Mouse (Mus musculus) C2C12 (cell line): Measurements from ENCODE around the gene Pi4ka. TPM values are rescaled to one million over a fixed set of nuclear protein-coding genes. Genes with fewer than 3 reads are reported as not detected.

Experiments
- H3K27me3 ChIP-seq: one replicate; pipeline ENCODE4 v1.6.1; 2011; ENCODE audit not compliant: control insufficient read depth, insufficient read depth, insufficient read length
- H3K36me3 ChIP-seq: one replicate; pipeline ENCODE4 v1.6.1; 2011; ENCODE audit not compliant: control insufficient read depth, insufficient read depth
- H3K4me3 ChIP-seq: one replicate; pipeline ENCODE4 v1.5.1; 2011; ENCODE audit warnings: mild to moderate bottlenecking, control low read depth; ENCODE audit not compliant: poor library complexity, insufficient read depth, severe bottlenecking
- H3K79me2 ChIP-seq: one replicate; pipeline ENCODE4 v1.6.1; 2011; ENCODE audit not compliant: control insufficient read depth, insufficient read depth
- H3K79me3 ChIP-seq: one replicate; pipeline ENCODE4 v1.6.1; 2011; ENCODE audit warnings: low read depth, control low read depth
- H3ac ChIP-seq: one replicate; pipeline ENCODE3; 2011; ENCODE audit warnings: low read depth; ENCODE audit not compliant: control insufficient read depth, insufficient read length
- CEBPB ChIP-seq: IDR thresholded peaks from one replicate; pipeline ENCODE4 v1.6.1; 2011; ENCODE audit warnings: low read depth, mild to moderate bottlenecking, control low read depth, moderate library complexity
- CTCF ChIP-seq: IDR thresholded peaks from one replicate; pipeline ENCODE4 v1.5.1; 2011; ENCODE audit not compliant: control insufficient read depth, insufficient read depth, insufficient read length
- FOSL1 ChIP-seq: IDR thresholded peaks from one replicate; pipeline ENCODE4 v1.8.0; 2011; ENCODE audit warnings: mild to moderate bottlenecking, low read length; ENCODE audit not compliant: poor library complexity, insufficient read depth, severe bottlenecking
- MAX ChIP-seq: IDR thresholded peaks from one replicate; pipeline ENCODE4 v1.6.1; 2011; ENCODE audit warnings: mild to moderate bottlenecking, control low read depth
- MYOD1 ChIP-seq: IDR thresholded peaks from one replicate; pipeline ENCODE4 v1.6.1; 2011; ENCODE audit warnings: low read depth; ENCODE audit not compliant: control insufficient read depth, insufficient read length
- MYOG ChIP-seq: IDR thresholded peaks from one replicate; pipeline ENCODE4 v1.6.1; 2011; ENCODE audit not compliant: control insufficient read depth, insufficient read length; ENCODE audit errors: extremely low read depth
- USF1 ChIP-seq: IDR thresholded peaks from one replicate; pipeline ENCODE4 v1.6.1; 2011; ENCODE audit warnings: low read depth, mild to moderate bottlenecking, control low read depth, moderate library complexity
- polyA plus RNA-seq: library from polyadenylated mRNA; unstranded; fragments of >200 nt; fragmentation: generic; extraction: Trizol; gene quantifications from one replicate; pipeline ENCODE4 v1.2.1, GENCODE M21; 2012; ENCODE audit warnings: missing spikeins

Gene Pi4ka
- polyA plus RNA-seq, 1 experiment = 39.5 TPM

DNA sequence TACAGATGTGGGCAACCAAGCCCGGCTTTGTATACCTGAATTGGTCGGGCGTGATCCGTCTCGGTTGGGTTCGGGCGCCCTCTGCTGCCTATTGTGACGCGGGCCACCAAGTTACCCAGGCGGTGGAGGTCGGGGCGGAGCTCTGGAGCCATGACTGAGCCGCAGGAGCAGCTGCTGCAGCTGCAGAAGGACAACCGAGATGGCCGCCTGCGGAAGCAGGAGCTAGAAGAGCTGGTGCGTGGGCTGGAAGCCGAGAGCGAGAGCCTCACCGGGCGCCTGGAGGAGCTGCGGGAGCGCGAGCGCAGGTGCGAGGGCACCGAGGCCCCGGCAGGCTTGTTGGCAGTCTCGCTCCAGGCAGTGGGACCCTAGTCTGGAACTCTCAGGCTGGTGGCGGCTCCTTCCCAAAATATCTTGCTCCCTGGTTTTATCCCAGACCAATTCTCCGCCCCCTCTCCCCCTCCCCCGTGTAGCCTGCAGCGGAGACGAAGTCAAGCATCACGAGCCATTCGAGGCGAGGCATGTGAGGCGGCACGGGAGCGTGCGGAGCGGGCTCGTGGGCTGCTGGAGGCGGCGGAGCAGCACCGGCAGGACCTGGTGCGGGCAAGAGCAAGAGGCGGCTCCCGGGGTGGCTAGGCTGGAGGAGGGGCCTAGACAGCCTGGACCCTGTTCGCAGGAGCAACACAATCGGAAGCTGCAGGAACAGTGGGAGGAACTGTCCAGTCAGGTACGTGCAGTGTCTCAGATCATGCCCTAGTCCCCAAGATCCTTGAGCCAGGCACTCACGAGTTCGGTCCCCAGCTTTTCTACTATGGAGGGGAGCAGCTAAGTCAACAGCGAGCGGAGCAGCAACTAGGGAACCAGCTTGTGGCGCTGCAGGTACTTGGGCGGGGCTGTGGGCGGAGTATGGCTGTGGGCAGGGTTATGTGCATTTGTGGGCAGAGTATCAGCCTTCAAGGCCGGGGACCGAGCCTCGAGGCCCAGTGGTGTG is 129.7 kb downstream of the Pi4ka start:
- Histone ChIP-seq H3ac (peak overlapping the region; percentile 72), H3K79me3 (no peaks in the 10 kb centered on the region), H3K4me3 (peak overlapping the region; percentile 25), H3K36me3 (no peaks in the 10 kb centered on the region), H3K79me2 (no peaks in the 10 kb centered on the region), H3K27me3 (no peaks in the 10 kb centered on the region)
- TF ChIP-seq MYOG (no peak), MYOD1 (peak; percentile 45), MAX (no peak), CTCF (peak; percentile 93), FOSL1 (no peak), CEBPB (no peak), USF1 (no peak)

DNA sequence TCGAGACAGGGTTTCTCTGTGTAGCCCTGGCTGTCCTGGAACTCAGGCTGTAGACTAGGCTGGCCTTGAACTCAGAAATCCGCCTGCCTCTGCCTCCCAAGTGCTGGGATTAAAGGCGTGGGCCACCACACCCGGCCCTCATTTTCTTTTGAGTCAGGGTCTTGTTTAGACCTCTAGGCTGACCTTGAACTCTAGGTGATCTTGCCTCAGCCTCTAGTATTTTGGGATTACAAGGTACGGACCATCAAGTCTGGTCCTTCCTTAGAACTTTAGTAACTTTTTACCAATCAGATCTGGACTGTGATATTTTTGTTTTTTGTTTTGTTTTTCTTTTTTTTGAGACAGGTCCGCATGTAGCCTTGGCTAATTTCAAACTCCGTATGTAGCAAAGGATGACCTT is 130.4 kb downstream of the Pi4ka start, which contains the start of gene Tmem191c:
Gene Tmem191c, plus strand, starts transcription at position 357 of the 400 bp plus-strand sequence.
- H3K79me2 ChIP-seq = no peaks in the 10 kb centered on the region
- H3K4me3 ChIP-seq = peak within 1 kb of the TSS; percentile 25
- no peaks in the 10 kb centered on the region for H3K79me3 ChIP-seq
- H3K36me3 ChIP-seq = no peaks in the 10 kb centered on the region
- no peak for TF ChIP-seq CEBPB
- no peak for TF ChIP-seq FOSL1
- TF ChIP-seq MYOG = no peak
- TF ChIP-seq USF1 = no peak
- no peak for TF ChIP-seq CTCF
- no peak for TF ChIP-seq MAX
- no peak for TF ChIP-seq MYOD1
- no peaks in the 10 kb centered on the region for H3K27me3 ChIP-seq
- peak within 1 kb of the TSS; percentile 72 for H3ac ChIP-seq

DNA sequence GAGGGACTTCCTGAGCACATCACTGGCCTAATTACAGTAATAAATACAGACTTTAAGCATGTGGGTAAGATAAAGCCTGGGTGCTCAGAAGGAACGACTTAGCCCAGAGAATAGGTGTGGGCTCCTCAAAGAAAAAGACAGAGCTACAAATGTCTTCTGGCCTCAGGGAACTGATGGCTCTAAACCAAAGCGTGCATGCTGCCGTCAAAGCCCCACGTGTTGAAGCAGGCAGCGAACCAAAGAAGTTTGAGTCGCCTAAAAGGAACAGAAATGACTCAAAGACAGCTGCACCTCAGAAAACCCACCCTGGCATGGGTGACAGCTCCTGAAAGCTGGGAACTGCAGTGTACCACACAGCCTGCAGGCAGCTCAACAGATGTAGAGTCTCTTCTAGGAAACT is 134.3 kb downstream of the Pi4ka start:
- no peak for TF ChIP-seq CEBPB
- no peak for TF ChIP-seq MAX
- TF ChIP-seq MYOG = no peak
- no peak for TF ChIP-seq MYOD1
- TF ChIP-seq FOSL1 = no peak
- TF ChIP-seq USF1 = no peak
- TF ChIP-seq CTCF = no peak
- Histone ChIP-seq H3K79me3 (no peaks in the 10 kb centered on the region), H3K4me3 (no peak overlapping the region), H3ac (no peak overlapping the region), H3K79me2 (no peaks in the 10 kb centered on the region), H3K36me3 (no peaks in the 10 kb centered on the region), H3K27me3 (no peaks in the 10 kb centered on the region)

DNA sequence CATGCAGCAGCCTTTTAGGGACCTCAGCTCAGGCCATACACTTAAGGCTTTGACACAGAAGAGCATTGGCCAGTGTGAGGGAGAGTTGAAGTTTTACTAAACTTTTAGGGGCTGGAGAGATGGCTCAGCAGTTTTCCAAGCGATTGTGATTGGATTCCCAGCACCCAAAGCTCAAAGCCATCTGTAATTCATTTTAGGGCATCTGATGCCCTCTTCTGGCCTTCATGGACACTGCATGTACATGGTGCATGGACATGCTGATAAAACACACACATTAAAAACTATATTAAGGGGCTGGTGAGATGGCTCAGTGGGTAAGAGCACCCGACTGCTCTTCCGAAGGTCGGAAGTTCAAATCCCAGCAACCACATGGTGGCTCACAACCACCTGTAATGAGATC is 135.0 kb downstream of the Pi4ka start:
- TF ChIP-seq USF1 (no peak), MAX (no peak), MYOD1 (no peak), CEBPB (no peak), MYOG (no peak), CTCF (no peak), FOSL1 (no peak)
- no peaks in the 10 kb centered on the region for H3K36me3 ChIP-seq

DNA sequence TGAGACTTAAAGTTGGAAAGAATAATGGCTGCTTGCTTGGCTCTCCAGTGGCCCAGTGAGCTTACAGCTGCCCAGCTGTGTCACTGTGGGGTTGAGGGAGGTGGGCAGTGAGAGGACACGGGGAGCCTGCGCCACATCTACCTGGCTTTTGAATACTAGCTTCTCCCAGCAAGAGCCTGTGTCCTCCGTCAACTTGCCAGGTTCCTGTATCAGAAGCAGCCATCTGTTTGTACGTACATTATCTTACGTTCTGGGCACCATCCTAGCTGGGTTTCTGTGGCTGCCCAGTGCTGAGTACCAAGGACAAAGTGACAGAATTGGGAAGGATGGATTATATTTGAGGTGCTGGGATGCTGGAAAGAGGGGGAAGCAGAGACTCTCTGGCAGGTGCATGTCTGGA is 136.2 kb downstream of the Pi4ka start:
- H3K36me3 ChIP-seq = no peaks in the 10 kb centered on the region
- H3K79me3 ChIP-seq = no peaks in the 10 kb centered on the region

More for the DNA sequence above, 135.0 kb downstream of the Pi4ka start:
- no peaks in the 10 kb centered on the region for H3K79me3 ChIP-seq
- no peaks in the 10 kb centered on the region for H3K79me2 ChIP-seq
- no peak overlapping the region for H3K4me3 ChIP-seq
- no peaks in the 10 kb centered on the region for H3K27me3 ChIP-seq
- H3ac ChIP-seq = no peak overlapping the region

More for the DNA sequence above, 136.2 kb downstream of the Pi4ka start:
- Histone ChIP-seq H3K27me3 (no peaks in the 10 kb centered on the region), H3K4me3 (no peak overlapping the region), H3ac (no peak overlapping the region), H3K79me2 (no peaks in the 10 kb centered on the region)
- TF ChIP-seq CTCF (no peak), MYOD1 (no peak), MAX (no peak), MYOG (no peak), CEBPB (no peak), FOSL1 (no peak), USF1 (no peak)
